Mouse (Mus musculus) heart, adult 2 months (tissue): ENCODE data around the gene Sbf2. TPM values are rescaled to one million over a fixed set of nuclear protein-coding genes. Genes with fewer than 3 reads are reported as not detected.

Experiments
- DNase-seq, 2 experiments: peaks; one replicate each; pipeline ENCODE4 v3.0.0; 2021
- H3K27ac ChIP-seq: fragments of 200-600 bp; 2 replicates; pipeline ENCODE4 v1.8.1; 2022
- H3K27me3 ChIP-seq: fragments of 200-500 bp; 2 replicates; pipeline ENCODE4 v1.6.1; 2012; ENCODE audit warnings: mild to moderate bottlenecking, low read length, inconsistent platforms, mixed read lengths; ENCODE audit not compliant: control insufficient read depth, insufficient read depth
- H3K36me3 ChIP-seq: fragments of 200-500 bp; 2 replicates; pipeline ENCODE4 v1.6.1; 2012; ENCODE audit warnings: low read length, inconsistent platforms; ENCODE audit not compliant: control insufficient read depth, insufficient read depth
- H3K4me1 ChIP-seq: fragments of 200-500 bp; 2 replicates; pipeline ENCODE4 v1.6.1; 2011; ENCODE audit warnings: low read length; ENCODE audit not compliant: control insufficient read depth, insufficient read depth
- H3K4me3 ChIP-seq: fragments of 200-600 bp; 2 replicates; pipeline ENCODE4 v1.8.1; 2022
- H3K79me2 ChIP-seq: fragments of 200-500 bp; replicated peaks from 2 replicates; pipeline ENCODE4 v1.6.1; 2012; ENCODE audit warnings: mild to moderate bottlenecking, inconsistent platforms, low read length, moderate library complexity, mixed read lengths; ENCODE audit not compliant: control insufficient read depth, insufficient read depth
- H3K9ac ChIP-seq: fragments of 200-500 bp; 2 replicates; pipeline ENCODE4 v1.6.1; 2012; ENCODE audit warnings: low read depth, mild to moderate bottlenecking, control low read depth, inconsistent platforms, low read length, mixed read lengths
- CTCF ChIP-seq: fragments of 200-600 bp; IDR thresholded peaks from 2 replicates; pipeline ENCODE4 v1.8.1; 2022; ENCODE audit warnings: antibody characterized with exemption, mild to moderate bottlenecking, moderate library complexity
- EP300 ChIP-seq: fragments of 200-500 bp; IDR thresholded peaks from 2 replicates; pipeline ENCODE4 v1.6.1; 2011; ENCODE audit warnings: low read depth, low read length, control low read depth; ENCODE audit not compliant: insufficient read depth
- POLR2A ChIP-seq: fragments of 200-500 bp; IDR thresholded peaks from 2 replicates; pipeline ENCODE4 v1.6.1; 2011; ENCODE audit warnings: mild to moderate bottlenecking, low read depth, low read length, control low read depth; ENCODE audit not compliant: insufficient read depth
- WGBS: fragments of 180-500 bp; shearing (Covaris S2); methylation state at CpG from one replicate; pipeline ENCODE4 v1.1.7; 2018; 5-methylcytosine and 5-hydroxymethylcytosine counted together
- intact Hi-C: fragments of 180-260 bp; cut with DNase I; formaldehyde crosslinking; loops from one replicate; pipeline ENCODE4 v1.15.1; 2025
- polyA plus RNA-seq: library from polyadenylated mRNA; depleted of rRNA; stranded (reverse); fragments of >200 nt; gene quantifications from 2 replicates; pipeline ENCODE4 v1.2.3, GENCODE M21; 2012
- total RNA-seq, 2 experiments: library from RNA; stranded (reverse); gene quantifications; 2 replicates each; pipeline ENCODE4 v1.2.3; 2021

Gene Sbf2
- total and polyA plus RNA-seq, 3 experiments: 16.1 to 40.4 (median 39.7) TPM

- no peak overlapping the region for H3K9ac ChIP-seq
- DNase-seq: peak in 1 of 2 experiments; percentile 35
- no peak overlapping the region for H3K4me3 ChIP-seq
- no peaks in the 10 kb centered on the region for H3K27me3 ChIP-seq
- H3K27ac ChIP-seq: no peak overlapping the region
- H3K36me3 ChIP-seq: peaks cover 4% of the 10 kb centered on the region; the same call in 1 of the 2 replicates
- 61% methylated on average over 4 of the region's 4 CpGs for WGBS
- intact Hi-C loops: no loop called here
- TF ChIP-seq EP300: 0 out of 2 replicates have a peak, but pooled peaks have one; percentile 20
- no peak for TF ChIP-seq CTCF
- peaks cover 10% of the 10 kb centered on the region for H3K79me2 ChIP-seq
- H3K4me1 ChIP-seq: peaks cover 5% of the 10 kb centered on the region
Measured at GRCm38 (mm10) chr7:110565815-110566549, 48.7 kb downstream of the Sbf2 start.

DNA sequence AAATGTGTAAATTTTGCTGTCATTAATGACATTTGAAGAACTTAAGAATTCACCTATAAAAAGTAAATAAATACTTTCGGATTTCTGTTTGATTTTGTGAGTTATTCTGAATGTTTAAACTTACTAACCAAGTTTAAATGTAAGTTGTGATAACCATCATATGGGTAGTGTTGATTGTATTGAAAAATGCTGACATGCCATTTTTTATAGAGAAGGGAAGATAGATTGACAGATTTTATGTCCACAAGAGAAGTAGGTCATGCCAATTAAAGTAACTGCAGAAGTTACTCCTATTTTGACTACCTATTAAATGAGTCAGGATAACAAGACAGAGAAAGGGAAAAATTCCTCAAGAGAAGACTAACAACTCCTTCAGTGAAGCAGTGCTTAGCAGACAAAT, 53.1 kb downstream of the Sbf2 start:
- WGBS: 95% methylated on average over 1 of the region's 1 CpGs
- no peak for DNase-seq
- TF ChIP-seq EP300 (no peak), POLR2A (no peak), CTCF (no peak)
- H3K27ac ChIP-seq: no peak overlapping the region
- peaks cover 4% of the 10 kb centered on the region for H3K4me1 ChIP-seq
- H3K79me2 ChIP-seq: peaks cover 7% of the 10 kb centered on the region; the same call in 1 of the 2 replicates
- H3K27me3 ChIP-seq: no peaks in the 10 kb centered on the region
- H3K4me3 ChIP-seq: no peak overlapping the region
- intact Hi-C loops: no loop called here
- no peak overlapping the region for H3K9ac ChIP-seq
- H3K36me3 ChIP-seq: peaks cover 4% of the 10 kb centered on the region

DNA sequence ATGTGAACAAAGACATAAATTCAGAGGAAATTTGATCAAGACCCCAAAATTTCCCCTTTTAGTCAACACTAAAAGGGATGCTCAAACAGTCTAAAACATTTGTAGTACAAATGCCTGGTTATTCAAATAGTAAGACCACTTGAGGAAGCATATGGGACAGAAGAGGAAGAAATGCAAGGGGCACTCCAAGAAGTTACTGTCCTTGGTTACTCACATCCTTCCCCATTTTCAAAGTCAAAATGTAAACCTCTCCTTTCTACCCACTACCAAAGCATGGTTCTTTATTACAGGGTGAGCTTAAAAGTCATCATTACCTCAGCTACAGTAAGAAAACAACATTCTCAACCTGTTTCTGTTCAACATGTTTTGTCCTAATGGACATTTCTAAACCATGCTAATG, 57.7 kb downstream of the Sbf2 start:
- Histone ChIP-seq H3K9ac (no peak overlapping the region), H3K79me2 (no peaks in the 10 kb centered on the region; the same call in 1 of the 2 replicates), H3K27ac (no peak overlapping the region), H3K27me3 (no peaks in the 10 kb centered on the region), H3K4me1 (no peaks in the 10 kb centered on the region; the same call in 1 of the 2 replicates), H3K4me3 (no peak overlapping the region), H3K36me3 (no peaks in the 10 kb centered on the region; the same call in none of the 2 replicates)
- intact Hi-C loops: no loop called here
- TF ChIP-seq EP300 (no peak), CTCF (no peak), POLR2A (no peak)
- no peak for DNase-seq

DNA sequence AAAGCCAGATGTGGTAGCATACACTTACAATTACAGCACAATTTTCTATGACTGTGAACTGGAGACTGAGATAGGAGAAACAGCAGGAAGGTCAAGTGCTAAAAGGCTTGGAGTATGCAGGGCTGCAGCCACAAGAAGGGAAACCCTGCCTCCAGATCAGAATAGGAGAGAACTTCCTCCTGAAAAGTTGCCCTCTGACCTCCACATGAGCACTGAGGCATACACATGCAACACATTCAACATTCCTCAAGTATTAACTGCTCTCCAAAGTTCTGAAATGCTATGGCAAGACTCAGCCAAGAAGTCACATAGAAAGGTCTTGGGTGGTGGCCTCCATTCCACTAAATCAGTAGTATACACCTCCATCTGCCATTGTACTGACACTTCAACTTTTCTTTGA, 58.5 kb downstream of the Sbf2 start:
- no peak for DNase-seq
- TF ChIP-seq EP300: no peak
- TF ChIP-seq CTCF: no peak
- Histone ChIP-seq H3K36me3 (no peaks in the 10 kb centered on the region; the same call in none of the 2 replicates), H3K4me3 (no peak overlapping the region), H3K4me1 (no peaks in the 10 kb centered on the region; the same call in 1 of the 2 replicates), H3K9ac (no peak overlapping the region), H3K27me3 (no peaks in the 10 kb centered on the region), H3K79me2 (no peaks in the 10 kb centered on the region; the same call in 1 of the 2 replicates), H3K27ac (no peak overlapping the region)
- intact Hi-C loops: no loop called here

- Histone ChIP-seq H3K79me2 (no peaks in the 10 kb centered on the region; the same call in 1 of the 2 replicates), H3K27me3 (no peaks in the 10 kb centered on the region), H3K4me1 (no peaks in the 10 kb centered on the region; the same call in 1 of the 2 replicates), H3K9ac (no peak overlapping the region), H3K4me3 (no peak overlapping the region), H3K36me3 (no peaks in the 10 kb centered on the region; the same call in 1 of the 2 replicates), H3K27ac (no peak overlapping the region)
- intact Hi-C loops: no loop called here
- no peak for TF ChIP-seq POLR2A
- TF ChIP-seq CTCF: no peak
- WGBS: 88% methylated on average over 1 of the region's 1 CpGs
- no peak for DNase-seq
Measured at GRCm38 (mm10) chr7:110555260-110555659, 59.5 kb downstream of the Sbf2 start.

DNA sequence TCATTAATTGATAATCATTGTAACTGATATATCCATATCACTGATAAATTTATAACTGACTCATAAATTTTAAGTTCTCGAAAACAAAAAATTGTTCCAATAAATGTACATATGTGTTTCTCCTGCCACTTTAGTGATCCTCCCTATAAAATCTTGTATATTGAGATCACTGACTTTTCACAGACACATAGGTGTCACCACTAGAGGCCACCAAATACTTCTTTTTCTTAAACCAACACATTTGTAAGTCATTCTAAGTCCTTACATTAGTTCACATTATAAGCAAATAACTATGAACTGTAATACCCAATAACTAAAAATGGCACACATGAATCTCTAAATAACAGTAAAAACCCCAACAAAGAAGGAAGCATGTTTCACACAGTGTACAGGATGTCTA, 66.5 kb downstream of the Sbf2 start:
- H3K79me2 ChIP-seq: no peaks in the 10 kb centered on the region; the same call in 1 of the 2 replicates
- TF ChIP-seq POLR2A (no peak), CTCF (peak; percentile 86)
- WGBS: 57% methylated on average over 1 of the region's 1 CpGs
- H3K36me3 ChIP-seq: no peaks in the 10 kb centered on the region
- intact Hi-C loops: loop anchor here (1.0 to 10.0 kb wide), 4 partner anchors 82 to 261 kb away; no protein-coding TSS in a partner anchor
- no peak overlapping the region for H3K4me3 ChIP-seq
- no peaks in the 10 kb centered on the region for H3K27me3 ChIP-seq
- DNase-seq: no peak
- no peak overlapping the region for H3K9ac ChIP-seq
- no peaks in the 10 kb centered on the region; the same call in 1 of the 2 replicates for H3K4me1 ChIP-seq
- no peak overlapping the region for H3K27ac ChIP-seq
